8 mouse cellular contexts compared by ENCODE assay signal in genomic region chr2:59541121-59541887, GRCm38 (mm10). TPM values are rescaled to one million over a fixed set of nuclear protein-coding genes. Genes with fewer than 3 reads are reported as not detected.
DNase-seq lines count a peak whose midpoint lies in the region; ATAC-seq lines count a peak whose summit lies in the region.

No protein-coding gene starts in this region.

- no peak overlapping the region for H3K27ac ChIP-seq in liver, embryonic 12.5 days
- no peak overlapping the region for H3K27ac ChIP-seq in intestine, embryonic 15.5 days
- no peak overlapping the region for H3K27ac ChIP-seq in midbrain, embryonic 15.5 days

- no peaks in the 10 kb centered on the region; the same call in 1 of the 2 replicates for H3K4me1 ChIP-seq in liver, embryonic 12.5 days
- no peaks in the 10 kb centered on the region for H3K4me1 ChIP-seq in intestine, embryonic 15.5 days (replicated peaks)
- H3K4me1 ChIP-seq in midbrain, embryonic 15.5 days, result peaks cover 3% of the 10 kb centered on the region; the same call in 1 of the 2 replicates

- peak; percentile 78 for DNase-seq in liver
- DNase-seq in cerebellum, postnatal 14 days, result peak; percentile 94 to 95
- DNase-seq in frontal cortex, postnatal 36 days (ENCODE audit: low spot score in 2 of 2), result peak; percentile 74 to 86
- peak; percentile 82 to 90 for DNase-seq in left cerebral cortex, postnatal 14 days (ENCODE audit: low spot score in 2 of 2)
- peak; percentile 26 to 63 for DNase-seq in spleen, postnatal 14 days (ENCODE audit: low spot score in 2 of 2)

- no peak overlapping the region for H3K9ac ChIP-seq in liver, embryonic 12.5 days
- H3K9ac ChIP-seq in intestine, embryonic 15.5 days, result no peak overlapping the region
- no peak overlapping the region for H3K9ac ChIP-seq in midbrain, embryonic 15.5 days

- intact Hi-C loops in left cerebral cortex, postnatal 14 days (cut with DNase I), result loop anchor here (1.0 to 10.0 kb wide), 2 partner anchors 204 to 873 kb away; no protein-coding TSS in a partner anchor

- no peaks in the 10 kb centered on the region for H3K27me3 ChIP-seq in liver, embryonic 12.5 days (replicated peaks)
- H3K27me3 ChIP-seq in intestine, embryonic 15.5 days (replicated peaks), result no peaks in the 10 kb centered on the region
- 0 out of 2 replicates have a peak, but pooled peaks cover 5% of the 10 kb centered on the region for H3K27me3 ChIP-seq in midbrain, embryonic 15.5 days (replicated peaks)

- no peaks in the 10 kb centered on the region for H3K9me3 ChIP-seq in liver, embryonic 12.5 days (replicated peaks)
- no peaks in the 10 kb centered on the region for H3K9me3 ChIP-seq in intestine, embryonic 15.5 days
- H3K9me3 ChIP-seq in midbrain, embryonic 15.5 days, result no peaks in the 10 kb centered on the region

- H3K4me2 ChIP-seq in liver, embryonic 12.5 days, result no peak overlapping the region
- no peak overlapping the region for H3K4me2 ChIP-seq in intestine, embryonic 15.5 days (replicated peaks)
- H3K4me2 ChIP-seq in midbrain, embryonic 15.5 days, result no peak overlapping the region

- no peak overlapping the region for H3K4me3 ChIP-seq in liver, embryonic 12.5 days
- H3K4me3 ChIP-seq in intestine, embryonic 15.5 days (replicated peaks), result no peak overlapping the region
- H3K4me3 ChIP-seq in midbrain, embryonic 15.5 days, result no peak overlapping the region

- H3K36me3 ChIP-seq in liver, embryonic 12.5 days, result no peaks in the 10 kb centered on the region
- H3K36me3 ChIP-seq in intestine, embryonic 15.5 days, result no peaks in the 10 kb centered on the region
- H3K36me3 ChIP-seq in midbrain, embryonic 15.5 days (replicated peaks), result no peaks in the 10 kb centered on the region

- ATAC-seq in liver, embryonic 12.5 days, result no peak
- ATAC-seq in intestine, embryonic 15.5 days, result peak; percentile 72; the same call in 1 of the 2 replicates
- peak; percentile 78 for ATAC-seq in midbrain, embryonic 15.5 days (replicated peaks)

- 24% methylated on average over 11 of the region's 11 CpGs for WGBS in liver, embryonic 12.5 days (ENCODE audit: insufficient replicate concordance)
- 21% methylated on average over 11 of the region's 11 CpGs for WGBS in intestine, embryonic 15.5 days
- WGBS in midbrain, embryonic 15.5 days, result 21% methylated on average over 11 of the region's 11 CpGs

RNA-seq across cellular contexts. Expression of gene Dapl1, which starts 56.9 kb away (rescaled TPM):
- polyA plus RNA-seq in liver, embryonic 12.5 days (2016; fragmentation: Nextera tagmentation; extraction: Ambion mirVana), result not detected in 2 replicates
- 0.28 TPM in 1 of 2 replicates, not detected in the other for polyA plus RNA-seq in intestine, embryonic 15.5 days (2015; fragmentation: Nextera tagmentation; extraction: Ambion mirVana)
- total RNA-seq in left cerebral cortex, postnatal 14 days (2021), result 1 to 10 TPM in 1 of 2 experiments, under 1 TPM in 1; 0.87 to 1.8 TPM
- polyA plus RNA-seq in midbrain, embryonic 15.5 days (2015; fragmentation: Nextera tagmentation; extraction: Ambion mirVana), result 0.86 and 1.3 TPM in 2 replicates

Comparison
In these comparisons a context has a peak if more than half of its experiments do, and no peak if none do; other contexts are left out.
1. DNase-seq: peak in every context shown above with its lines; median percentile 94 in cerebellum, postnatal 14 days; 86 in left cerebral cortex, postnatal 14 days; 80 in frontal cortex, postnatal 36 days; 78 in liver; 44 in spleen, postnatal 14 days.